Mouse (Mus musculus): ENCODE data around the gene Sdccag8.

Gene Sdccag8

GRCm38 (mm10) chr1:176814591-176815062 is at the start of gene Sdccag8:
TSS of gene Sdccag8 (plus strand) at chr1:176814660.
- DNase-seq (ENCODE audit: low read depth, low spot score), result peak; percentile 96

GRCm38 (mm10) chr1:176774533-176774932 is 39.9 kb upstream of the Sdccag8 start:
- DNase-seq (ENCODE audit: low read depth, low spot score), result no peak

GRCm38 (mm10) chr1:176789326-176789725 is 25.1 kb upstream of the Sdccag8 start:
- DNase-seq (ENCODE audit: low read depth, low spot score), result no peak

GRCm38 (mm10) chr1:176792175-176792574 is 22.3 kb upstream of the Sdccag8 start:
- peak; percentile 74 for DNase-seq (ENCODE audit: low read depth, low spot score)

- DNase-seq (ENCODE audit: low read depth, low spot score), result no peak
Measured at GRCm38 (mm10) chr1:176798673-176799072, 15.8 kb upstream of the Sdccag8 start.

GRCm38 (mm10) chr1:176800728-176801365 is 13.6 kb upstream of the Sdccag8 start:
- peak; percentile 88 for DNase-seq (ENCODE audit: low read depth, low spot score)

- DNase-seq (ENCODE audit: low read depth, low spot score), result no peak
Measured at GRCm38 (mm10) chr1:176810161-176810560, 4.3 kb upstream of the Sdccag8 start.

- no peak for DNase-seq (ENCODE audit: low read depth, low spot score)
Measured at GRCm38 (mm10) chr1:176811892-176812291, 2.6 kb upstream of the Sdccag8 start.

GRCm38 (mm10) chr1:176812491-176813291 is 1.8 kb upstream of the Sdccag8 start:
- peak; percentile 40 for DNase-seq (ENCODE audit: low read depth, low spot score)

GRCm38 (mm10) chr1:176813292-176814035 is 996 bp upstream of the Sdccag8 start:
- DNase-seq (ENCODE audit: low read depth, low spot score), result peak; percentile 83

GRCm38 (mm10) chr1:176814036-176814420 is 432 bp upstream of the Sdccag8 start, which contains the start of gene Cep170:
TSS of gene Cep170 (minus strand) at chr1:176814067.
- peak; percentile 97 for DNase-seq (ENCODE audit: low read depth, low spot score)

- no peak for DNase-seq (ENCODE audit: low read depth, low spot score)
Measured at GRCm38 (mm10) chr1:176816728-176817127, 2.3 kb downstream of the Sdccag8 start.

GRCm38 (mm10) chr1:176818147-176818546 is 3.7 kb downstream of the Sdccag8 start:
- DNase-seq (ENCODE audit: low read depth, low spot score), result no peak

- peak; percentile 53 for DNase-seq (ENCODE audit: low read depth, low spot score)
Measured at GRCm38 (mm10) chr1:176818763-176819162, 4.3 kb downstream of the Sdccag8 start.

GRCm38 (mm10) chr1:176821929-176822328 is 7.5 kb downstream of the Sdccag8 start:
- no peak for DNase-seq (ENCODE audit: low read depth, low spot score)

- no peak for DNase-seq (ENCODE audit: low read depth, low spot score)
Measured at GRCm38 (mm10) chr1:176822949-176823348, 8.5 kb downstream of the Sdccag8 start.

- DNase-seq (ENCODE audit: low read depth, low spot score), result no peak
Measured at GRCm38 (mm10) chr1:176823889-176824288, 9.4 kb downstream of the Sdccag8 start.

- DNase-seq (ENCODE audit: low read depth, low spot score), result no peak
Measured at GRCm38 (mm10) chr1:176824611-176825010, 10.2 kb downstream of the Sdccag8 start.

GRCm38 (mm10) chr1:176825084-176825483 is 10.6 kb downstream of the Sdccag8 start:
- no peak for DNase-seq (ENCODE audit: low read depth, low spot score)

GRCm38 (mm10) chr1:176826186-176826585 is 11.7 kb downstream of the Sdccag8 start:
- DNase-seq (ENCODE audit: low read depth, low spot score), result no peak

GRCm38 (mm10) chr1:176826931-176827330 is 12.5 kb downstream of the Sdccag8 start:
- no peak for DNase-seq (ENCODE audit: low read depth, low spot score)

GRCm38 (mm10) chr1:176827365-176827764 is 12.9 kb downstream of the Sdccag8 start:
- DNase-seq (ENCODE audit: low read depth, low spot score), result no peak

Measured in A20 (cell line).